Mouse (Mus musculus): ENCODE data around the gene Psmd13. TPM values are rescaled to one million over a fixed set of nuclear protein-coding genes. Genes with fewer than 3 reads are reported as not detected.

The Psmd13 gene
- polyA plus RNA-seq, 1 experiment from 2014 or later = 136 TPM

DNA sequence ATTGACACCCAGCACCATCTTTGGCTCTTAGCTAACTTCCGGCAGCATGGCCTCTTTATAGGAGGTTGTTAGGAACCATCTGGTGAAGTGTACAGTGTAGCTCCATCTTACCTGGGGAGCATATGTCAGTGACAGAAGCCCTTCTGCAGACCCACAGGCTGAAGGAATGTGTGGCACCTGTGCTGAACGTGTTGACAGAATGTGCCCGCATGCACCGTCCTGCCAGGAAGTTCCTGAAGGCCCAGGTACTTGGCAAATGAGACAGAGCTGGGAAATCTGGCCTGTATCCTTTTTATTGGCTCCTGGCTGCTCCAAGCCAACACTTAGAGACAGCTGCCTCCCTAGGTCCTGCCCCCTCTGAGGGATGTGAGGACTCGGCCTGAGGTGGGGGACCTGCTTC is 21.0 kb upstream of the Psmd13 start:
- 82% methylated on average over 5 of the region's 5 CpGs for WGBS
- no peak overlapping the region for H3K9ac ChIP-seq (replicated peaks; ENCODE audit: low read depth, low read length)

DNA sequence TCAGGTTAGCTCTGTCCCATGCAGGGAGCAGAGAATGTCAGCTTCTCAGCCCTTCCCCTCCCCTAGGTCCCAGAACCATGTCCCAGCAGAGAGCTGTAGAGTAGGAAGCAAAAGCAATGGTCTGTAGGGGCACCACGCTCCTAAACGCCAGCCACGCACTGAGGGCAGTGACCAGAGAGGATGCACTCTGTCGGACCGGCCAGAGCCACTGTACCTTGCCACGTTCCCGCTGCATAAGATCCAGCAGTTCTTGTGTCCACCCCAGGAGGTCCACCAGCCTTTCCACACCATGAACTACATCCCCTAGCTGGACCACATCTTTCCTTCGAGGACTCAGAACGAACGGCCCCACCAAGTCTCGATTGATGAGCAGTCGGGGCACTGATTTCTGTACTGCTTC is 17.0 kb upstream of the Psmd13 start:
- Histone ChIP-seq H3K27me3 (ENCODE audit: control insufficient read depth, insufficient read depth, low read length) (no peaks in the 10 kb centered on the region), H3K4me1 (ENCODE audit: control insufficient read depth, insufficient read depth, low read length) (no peaks in the 10 kb centered on the region), H3K9me3 (ENCODE audit: control insufficient read depth, low read depth, low read length) (no peaks in the 10 kb centered on the region), H3K9ac (replicated peaks; ENCODE audit: low read depth, low read length) (no peak overlapping the region), H3K4me2 (replicated peaks; ENCODE audit: low read depth, low read length) (no peak overlapping the region), H3K27ac (ENCODE audit: low read length) (no peak overlapping the region), H3K36me3 (ENCODE audit: control insufficient read depth, insufficient read depth, low read length) (peaks cover 38% of the 10 kb centered on the region), H3K4me3 (ENCODE audit: low read depth, low read length) (no peak overlapping the region)
- WGBS = 90% methylated on average over 12 of the region's 12 CpGs
- no peak for ATAC-seq (ENCODE audit: insufficient number of reproducible peaks, insufficient read depth, low FRiP score, low read depth)

More for the DNA sequence above, 21.0 kb upstream of the Psmd13 start:
- no peaks in the 10 kb centered on the region for H3K9me3 ChIP-seq (ENCODE audit: control insufficient read depth, low read depth, low read length)
- ATAC-seq (ENCODE audit: insufficient number of reproducible peaks, insufficient read depth, low FRiP score, low read depth) = no peak
- H3K4me2 ChIP-seq (replicated peaks; ENCODE audit: low read depth, low read length) = no peak overlapping the region
- peaks cover 53% of the 10 kb centered on the region for H3K36me3 ChIP-seq (ENCODE audit: control insufficient read depth, insufficient read depth, low read length)
- no peaks in the 10 kb centered on the region for H3K27me3 ChIP-seq (ENCODE audit: control insufficient read depth, insufficient read depth, low read length)
- H3K27ac ChIP-seq (ENCODE audit: low read length) = no peak overlapping the region
- H3K4me3 ChIP-seq (ENCODE audit: low read depth, low read length) = no peak overlapping the region
- peaks cover 7% of the 10 kb centered on the region for H3K4me1 ChIP-seq (ENCODE audit: control insufficient read depth, insufficient read depth, low read length)

DNA sequence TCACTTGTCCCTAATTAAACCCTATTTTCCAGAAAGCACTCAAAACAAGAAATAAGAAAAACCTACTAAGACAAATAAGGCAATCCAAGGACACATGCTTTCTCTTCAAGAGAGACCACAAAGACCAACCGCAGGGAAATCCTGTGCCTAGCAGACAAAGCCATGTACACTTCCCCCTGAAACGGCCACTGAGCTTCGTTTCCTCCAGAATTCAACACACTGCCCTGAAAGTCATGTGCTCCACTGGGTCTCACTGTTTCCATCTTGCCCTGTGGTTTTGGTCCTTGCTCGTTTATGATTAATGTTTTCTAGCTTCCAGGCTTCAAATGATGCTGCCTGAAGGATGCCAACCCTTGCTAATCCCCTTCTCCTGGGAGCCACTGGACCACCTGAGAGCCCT is 7.5 kb upstream of the Psmd13 start:
- ATAC-seq (ENCODE audit: insufficient number of reproducible peaks, insufficient read depth, low FRiP score, low read depth) = no peak
- 92% methylated on average over 4 of the region's 4 CpGs for WGBS
- H3K36me3 ChIP-seq (ENCODE audit: control insufficient read depth, insufficient read depth, low read length) = peaks cover 14% of the 10 kb centered on the region; the same call in 1 of the 2 replicates

GRCm38 (mm10) chr7:140877364-140877763 is 4.4 kb upstream of the Psmd13 start:
- Histone ChIP-seq H3K9me3 (ENCODE audit: control insufficient read depth, low read depth, low read length) (no peaks in the 10 kb centered on the region), H3K4me3 (ENCODE audit: low read depth, low read length) (no peak overlapping the region), H3K4me2 (replicated peaks; ENCODE audit: low read depth, low read length) (no peak overlapping the region), H3K27me3 (ENCODE audit: control insufficient read depth, insufficient read depth, low read length) (no peaks in the 10 kb centered on the region), H3K36me3 (ENCODE audit: control insufficient read depth, insufficient read depth, low read length) (peaks cover 8% of the 10 kb centered on the region; the same call in 1 of the 2 replicates), H3K9ac (replicated peaks; ENCODE audit: low read depth, low read length) (no peak overlapping the region), H3K27ac (ENCODE audit: low read length) (no peak overlapping the region), H3K4me1 (ENCODE audit: control insufficient read depth, insufficient read depth, low read length) (peaks cover 7% of the 10 kb centered on the region; the same call in 1 of the 2 replicates)
- ATAC-seq (ENCODE audit: insufficient number of reproducible peaks, insufficient read depth, low FRiP score, low read depth) = no peak
- WGBS = 73% methylated on average over 6 of the region's 6 CpGs

More for the DNA sequence above, 7.5 kb upstream of the Psmd13 start:
- no peak overlapping the region for H3K4me2 ChIP-seq (replicated peaks; ENCODE audit: low read depth, low read length)
- no peaks in the 10 kb centered on the region for H3K27me3 ChIP-seq (ENCODE audit: control insufficient read depth, insufficient read depth, low read length)
- no peak overlapping the region for H3K9ac ChIP-seq (replicated peaks; ENCODE audit: low read depth, low read length)
- H3K9me3 ChIP-seq (ENCODE audit: control insufficient read depth, low read depth, low read length) = no peaks in the 10 kb centered on the region
- H3K4me1 ChIP-seq (ENCODE audit: control insufficient read depth, insufficient read depth, low read length) = no peaks in the 10 kb centered on the region
- H3K27ac ChIP-seq (ENCODE audit: low read length) = no peak overlapping the region
- H3K4me3 ChIP-seq (ENCODE audit: low read depth, low read length) = no peak overlapping the region

GRCm38 (mm10) chr7:140879355-140879754 is 2.4 kb upstream of the Psmd13 start:
- Histone ChIP-seq H3K4me3 (ENCODE audit: low read depth, low read length) (no peak overlapping the region), H3K27ac (ENCODE audit: low read length) (no peak overlapping the region), H3K4me2 (replicated peaks; ENCODE audit: low read depth, low read length) (no peak overlapping the region), H3K9ac (replicated peaks; ENCODE audit: low read depth, low read length) (no peak overlapping the region), H3K27me3 (ENCODE audit: control insufficient read depth, insufficient read depth, low read length) (no peaks in the 10 kb centered on the region), H3K4me1 (ENCODE audit: control insufficient read depth, insufficient read depth, low read length) (peaks cover 7% of the 10 kb centered on the region; the same call in 1 of the 2 replicates), H3K9me3 (ENCODE audit: control insufficient read depth, low read depth, low read length) (no peaks in the 10 kb centered on the region), H3K36me3 (ENCODE audit: control insufficient read depth, insufficient read depth, low read length) (peaks cover 6% of the 10 kb centered on the region; the same call in 1 of the 2 replicates)
- ATAC-seq (ENCODE audit: insufficient number of reproducible peaks, insufficient read depth, low FRiP score, low read depth) = no peak
- 89% methylated on average over 7 of the region's 7 CpGs for WGBS

- ATAC-seq (ENCODE audit: insufficient number of reproducible peaks, insufficient read depth, low FRiP score, low read depth) = no peak
- H3K4me2 ChIP-seq (replicated peaks; ENCODE audit: low read depth, low read length) = peak overlapping the region; percentile 59; the same call in 1 of the 2 replicates
- no peak overlapping the region for H3K9ac ChIP-seq (replicated peaks; ENCODE audit: low read depth, low read length)
- H3K4me1 ChIP-seq (ENCODE audit: control insufficient read depth, insufficient read depth, low read length) = peaks cover 7% of the 10 kb centered on the region; the same call in 1 of the 2 replicates
- H3K9me3 ChIP-seq (ENCODE audit: control insufficient read depth, low read depth, low read length) = no peaks in the 10 kb centered on the region
- H3K4me3 ChIP-seq (ENCODE audit: low read depth, low read length) = no peak overlapping the region
- no peaks in the 10 kb centered on the region for H3K27me3 ChIP-seq (ENCODE audit: control insufficient read depth, insufficient read depth, low read length)
- WGBS = 73% methylated on average over 3 of the region's 3 CpGs
- no peak overlapping the region for H3K27ac ChIP-seq (ENCODE audit: low read length)
- peaks cover 9% of the 10 kb centered on the region; the same call in 1 of the 2 replicates for H3K36me3 ChIP-seq (ENCODE audit: control insufficient read depth, insufficient read depth, low read length)
Measured at GRCm38 (mm10) chr7:140880419-140880818, 1.3 kb upstream of the Psmd13 start.

GRCm38 (mm10) chr7:140880865-140881515 is 778 bp upstream of the Psmd13 start:
- WGBS = 15% methylated on average over 8 of the region's 8 CpGs
- H3K9me3 ChIP-seq (ENCODE audit: control insufficient read depth, low read depth, low read length) = no peaks in the 10 kb centered on the region
- peak overlapping the region; percentile 79 for H3K4me3 ChIP-seq (ENCODE audit: low read depth, low read length)
- no peak for ATAC-seq (ENCODE audit: insufficient number of reproducible peaks, insufficient read depth, low FRiP score, low read depth)
- no peaks in the 10 kb centered on the region for H3K27me3 ChIP-seq (ENCODE audit: control insufficient read depth, insufficient read depth, low read length)
- no peak overlapping the region; the same call in 1 of the 2 replicates for H3K27ac ChIP-seq (ENCODE audit: low read length)
- peak overlapping the region; percentile 59 for H3K4me2 ChIP-seq (replicated peaks; ENCODE audit: low read depth, low read length)
- H3K9ac ChIP-seq (replicated peaks; ENCODE audit: low read depth, low read length) = peak overlapping the region; percentile 19; the same call in 1 of the 2 replicates
- peaks cover 7% of the 10 kb centered on the region; the same call in 1 of the 2 replicates for H3K4me1 ChIP-seq (ENCODE audit: control insufficient read depth, insufficient read depth, low read length)
- H3K36me3 ChIP-seq (ENCODE audit: control insufficient read depth, insufficient read depth, low read length) = peaks cover 4% of the 10 kb centered on the region; the same call in 1 of the 2 replicates

DNA sequence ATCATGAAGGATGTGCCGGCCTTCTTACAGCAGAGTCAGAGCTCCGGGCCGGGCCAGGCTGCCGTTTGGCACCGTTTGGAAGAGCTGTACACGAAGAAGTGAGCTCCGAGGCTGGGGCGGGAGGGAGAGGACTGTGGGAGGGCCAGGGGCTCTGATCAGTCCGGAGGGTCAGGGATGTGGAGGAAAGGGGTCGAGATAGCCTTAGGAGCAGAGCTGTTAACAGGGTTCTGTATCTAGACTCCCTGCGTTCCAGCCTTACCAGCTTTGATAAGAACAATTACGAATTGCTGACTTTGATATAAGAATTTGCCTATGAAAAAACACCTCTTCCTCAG is 668 bp downstream of the Psmd13 start:
- peak overlapping the region; percentile 59 for H3K4me2 ChIP-seq (replicated peaks; ENCODE audit: low read depth, low read length)
- peaks cover 11% of the 10 kb centered on the region; the same call in 1 of the 2 replicates for H3K36me3 ChIP-seq (ENCODE audit: control insufficient read depth, insufficient read depth, low read length)
- peak overlapping the region; percentile 51 for H3K9ac ChIP-seq (replicated peaks; ENCODE audit: low read depth, low read length)
- H3K9me3 ChIP-seq (ENCODE audit: control insufficient read depth, low read depth, low read length) = no peaks in the 10 kb centered on the region
- 2% methylated on average over 12 of the region's 12 CpGs for WGBS
- H3K4me1 ChIP-seq (ENCODE audit: control insufficient read depth, insufficient read depth, low read length) = peaks cover 7% of the 10 kb centered on the region; the same call in 1 of the 2 replicates
- ATAC-seq (ENCODE audit: insufficient number of reproducible peaks, insufficient read depth, low FRiP score, low read depth) = peak; percentile 56
- no peaks in the 10 kb centered on the region for H3K27me3 ChIP-seq (ENCODE audit: control insufficient read depth, insufficient read depth, low read length)
- H3K4me3 ChIP-seq (ENCODE audit: low read depth, low read length) = peak overlapping the region; percentile 79
- H3K27ac ChIP-seq (ENCODE audit: low read length) = peak overlapping the region; percentile 85; the same call in 1 of the 2 replicates
